ENCODE assay signal across 8 mouse cellular contexts in genomic region chr16:13025393-13025792, GRCm38 (mm10).
DNase-seq lines count a peak whose midpoint lies in the region; ATAC-seq and TF ChIP-seq lines count a peak whose summit lies in the region.

No protein-coding gene starts in this region.

- no peaks in the 10 kb centered on the region for H3K36me3 ChIP-seq in kidney, adult 2 months (ENCODE audit: control insufficient read depth, insufficient read depth, low read length)
- H3K36me3 ChIP-seq in forebrain, postnatal 0 days (ENCODE audit: insufficient read depth): no peaks in the 10 kb centered on the region

- TF ChIP-seq POLR2A in kidney, adult 2 months (IDR thresholded peaks at IDR 0.05; ENCODE audit: low read depth, low read length): no peak

- H3K9me3 ChIP-seq in forebrain, postnatal 0 days (ENCODE audit: low read length): no peaks in the 10 kb centered on the region

- H3K4me2 ChIP-seq in forebrain, postnatal 0 days (ENCODE audit: low read depth): no peak overlapping the region

- no peak overlapping the region for H3K27ac ChIP-seq in kidney, adult 2 months (ENCODE audit: insufficient read depth, low read depth, low read length)
- H3K27ac ChIP-seq in forebrain, postnatal 0 days (ENCODE audit: low read depth, low read length): 0 out of 2 replicates have a peak overlapping the region, but pooled peaks have one; percentile 30

- ATAC-seq in forebrain, postnatal 0 days: peak; percentile 96

- TF ChIP-seq CTCF in kidney, adult 2 months (conservative IDR thresholded peaks at IDR 0.05; ENCODE audit: insufficient read depth, insufficient read length, low read depth, low read length): peak; percentile 50; the same call in 1 of the 2 replicates
- TF ChIP-seq CTCF in forebrain, postnatal 0 days (IDR thresholded peaks at IDR 0.05; ENCODE audit: low read depth): peak; percentile 92

- H3K27me3 ChIP-seq in kidney, adult 2 months (replicated peaks; ENCODE audit: control insufficient read depth, insufficient read depth, low read length): no peaks in the 10 kb centered on the region
- H3K27me3 ChIP-seq in forebrain, postnatal 0 days (ENCODE audit: insufficient read depth, low read length): no peaks in the 10 kb centered on the region

- no peak overlapping the region for H3K9ac ChIP-seq in forebrain, postnatal 0 days

- WGBS in kidney, adult 2 months: 47% methylated on average over 3 of the region's 3 CpGs
- 15% methylated on average over 3 of the region's 3 CpGs for WGBS in forebrain, postnatal 0 days

- DNase-seq in kidney, adult 2 months: peak; percentile 20
- DNase-seq in kidney, postnatal 25 days: no peak
- peak; percentile 23 for DNase-seq in NIH3T3 (ENCODE audit: low read depth)
- DNase-seq in forebrain, postnatal 0 days: peak; percentile 88
- DNase-seq in left cerebral cortex, postnatal 4 days: peak; percentile 26
- DNase-seq in adrenal gland, postnatal 10 days: no peak
- DNase-seq in adrenal gland, postnatal 25 days: no peak
- DNase-seq in adrenal gland, postnatal 36 days: no peak

- H3K4me1 ChIP-seq in kidney, adult 2 months (ENCODE audit: control insufficient read depth, insufficient read depth, low read length): no peaks in the 10 kb centered on the region
- no peaks in the 10 kb centered on the region; the same call in 1 of the 2 replicates for H3K4me1 ChIP-seq in forebrain, postnatal 0 days (ENCODE audit: insufficient read depth)

- intact Hi-C loops in left cerebral cortex, postnatal 4 days (cut with DNase I): no loop called here

- H3K4me3 ChIP-seq in kidney, adult 2 months (ENCODE audit: insufficient read depth, low read depth, low read length): no peak overlapping the region
- no peak overlapping the region for H3K4me3 ChIP-seq in forebrain, postnatal 0 days (ENCODE audit: low read depth, low read length)

Comparison
In these comparisons a context has a peak if more than half of its experiments do, and no peak if none do; other contexts are left out.
1. DNase-seq: peak in kidney, adult 2 months (single experiment), NIH3T3 (single experiment), forebrain, postnatal 0 days (single experiment) and left cerebral cortex, postnatal 4 days (single experiment); none in kidney, postnatal 25 days (0 of 2), adrenal gland, postnatal 10 days (single experiment), adrenal gland, postnatal 25 days (single experiment) and adrenal gland, postnatal 36 days (0 of 2).